Mouse (Mus musculus): ENCODE data around the gene Klhl6.

DNA sequence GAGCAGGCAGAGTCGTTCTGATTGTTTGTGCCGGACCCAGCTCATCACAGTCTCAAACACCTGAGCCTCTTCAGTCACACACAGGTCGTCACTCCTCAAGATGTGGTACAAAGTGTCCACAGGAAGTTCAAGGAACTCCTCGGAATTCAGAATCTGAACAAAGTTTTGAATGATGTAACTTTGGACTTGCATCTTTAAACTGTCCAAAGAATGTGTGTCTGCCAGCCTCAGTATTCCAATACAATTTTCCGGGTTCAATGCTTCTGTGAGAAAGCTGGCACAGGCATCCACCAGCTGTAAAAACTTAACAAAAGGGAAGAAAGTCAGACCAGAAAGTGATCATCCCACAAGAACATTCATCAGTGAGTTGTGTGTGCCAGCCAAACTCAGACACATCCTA is 25.8 kb downstream of the Klhl6 start:
- TF ChIP-seq CTCF (IDR thresholded peaks at IDR 0.05; ENCODE audit: control insufficient read depth, insufficient read depth, insufficient read length) = no peak
- no peak for TF ChIP-seq MYOG (IDR thresholded peaks at IDR 0.05; ENCODE audit: control insufficient read depth, extremely low read depth, insufficient read length)
- no peak for TF ChIP-seq CEBPB (IDR thresholded peaks at IDR 0.05; ENCODE audit: low read depth)
- no peak for TF ChIP-seq USF1 (IDR thresholded peaks at IDR 0.05; ENCODE audit: low read depth)
